Mouse (Mus musculus): ENCODE results near the gene Rnf121. TPM values are rescaled to one million over a fixed set of nuclear protein-coding genes. Genes with fewer than 3 reads are reported as not detected.
A peak's percentile ranks its signal among the peaks of the same experiment; 100 is the strongest.

Rnf121 gene
- total and polyA plus RNA-seq, 2 experiments from 2014 or later = 23.8 to 28.8 TPM

- H3K4me2 ChIP-seq (ENCODE audit: low read depth, low read length) = no peak overlapping the region
- ATAC-seq (no peak), DNase-seq (ENCODE audit: low spot score) (no peak)
- no peak overlapping the region for H3K27ac ChIP-seq
- TF ChIP-seq CTCF (IDR thresholded peaks at IDR 0.05; ENCODE audit: low read depth) = no peak
- 85% methylated on average over 4 of the region's 4 CpGs for WGBS
- H3K4me3 ChIP-seq (ENCODE audit: low read length) = no peak overlapping the region
- no peaks in the 10 kb centered on the region for H3K27me3 ChIP-seq (ENCODE audit: insufficient read depth, low read length)
- no peaks in the 10 kb centered on the region for H3K4me1 ChIP-seq (ENCODE audit: insufficient read depth, low read length)
- peaks cover 18% of the 10 kb centered on the region for H3K36me3 ChIP-seq (ENCODE audit: insufficient read depth, low read length)
- no peak overlapping the region for H3K9ac ChIP-seq (replicated peaks; ENCODE audit: low read length)
- no peaks in the 10 kb centered on the region for H3K9me3 ChIP-seq (ENCODE audit: low read length)
Observed at GRCm38 (mm10) chr7:102087336-102087735, 22.1 kb upstream of the Rnf121 start.

- no peak overlapping the region for H3K9ac ChIP-seq (replicated peaks; ENCODE audit: low read length)
- WGBS = 91% methylated on average over 26 of the region's 26 CpGs
- no peaks in the 10 kb centered on the region for H3K9me3 ChIP-seq (ENCODE audit: low read length)
- no peak for ATAC-seq
- H3K4me2 ChIP-seq (ENCODE audit: low read depth, low read length) = no peak overlapping the region
- H3K4me1 ChIP-seq (ENCODE audit: insufficient read depth, low read length) = no peaks in the 10 kb centered on the region
- no peak overlapping the region for H3K4me3 ChIP-seq (ENCODE audit: low read length)
- H3K27ac ChIP-seq = no peak overlapping the region
- H3K36me3 ChIP-seq (ENCODE audit: insufficient read depth, low read length) = peaks cover 40% of the 10 kb centered on the region
- no peak for TF ChIP-seq CTCF (IDR thresholded peaks at IDR 0.05; ENCODE audit: low read depth)
- H3K27me3 ChIP-seq (ENCODE audit: insufficient read depth, low read length) = no peaks in the 10 kb centered on the region
- DNase-seq (ENCODE audit: low spot score) = no peak
Observed at GRCm38 (mm10) chr7:102084041-102084696, 18.9 kb upstream of the Rnf121 start.

GRCm38 (mm10) chr7:102082816-102083215 lies 17.5 kb upstream of the Rnf121 start, which contains the start of gene Trpc2:
Gene Trpc2 (plus strand): TSS chr7:102083116.
- 77% methylated on average over 5 of the region's 5 CpGs for WGBS
- H3K27me3 ChIP-seq (ENCODE audit: insufficient read depth, low read length) = no peaks in the 10 kb centered on the region
- no peak for ATAC-seq

GRCm38 (mm10) chr7:102081784-102082183 lies 16.5 kb upstream of the Rnf121 start:
- no peak for DNase-seq (ENCODE audit: low spot score)
- no peaks in the 10 kb centered on the region for H3K4me1 ChIP-seq (ENCODE audit: insufficient read depth, low read length)
- TF ChIP-seq CTCF (IDR thresholded peaks at IDR 0.05; ENCODE audit: low read depth) = no peak
- no peaks in the 10 kb centered on the region for H3K27me3 ChIP-seq (ENCODE audit: insufficient read depth, low read length)
- H3K27ac ChIP-seq = no peak overlapping the region
- H3K4me3 ChIP-seq (ENCODE audit: low read length) = no peak overlapping the region
- no peaks in the 10 kb centered on the region for H3K9me3 ChIP-seq (ENCODE audit: low read length)
- peaks cover 52% of the 10 kb centered on the region for H3K36me3 ChIP-seq (ENCODE audit: insufficient read depth, low read length)
- H3K4me2 ChIP-seq (ENCODE audit: low read depth, low read length) = no peak overlapping the region
- 93% methylated on average over 5 of the region's 5 CpGs for WGBS
- H3K9ac ChIP-seq (replicated peaks; ENCODE audit: low read length) = no peak overlapping the region
- no peak for ATAC-seq

More at GRCm38 (mm10) chr7:102082816-102083215, 17.5 kb upstream of the Rnf121 start, which contains the start of gene Trpc2:
- H3K4me1 ChIP-seq (ENCODE audit: insufficient read depth, low read length) = no peaks in the 10 kb centered on the region
- H3K4me3 ChIP-seq (ENCODE audit: low read length) = no peak within 1 kb of the TSS
- TF ChIP-seq CTCF (IDR thresholded peaks at IDR 0.05; ENCODE audit: low read depth) = no peak
- H3K9ac ChIP-seq (replicated peaks; ENCODE audit: low read length) = no peak within 1 kb of the TSS
- H3K36me3 ChIP-seq (ENCODE audit: insufficient read depth, low read length) = peaks cover 47% of the 10 kb centered on the region
- H3K9me3 ChIP-seq (ENCODE audit: low read length) = no peaks in the 10 kb centered on the region
- no peak within 1 kb of the TSS for H3K27ac ChIP-seq
- DNase-seq (ENCODE audit: low spot score) = no peak
- no peak within 1 kb of the TSS for H3K4me2 ChIP-seq (ENCODE audit: low read depth, low read length)

DNA sequence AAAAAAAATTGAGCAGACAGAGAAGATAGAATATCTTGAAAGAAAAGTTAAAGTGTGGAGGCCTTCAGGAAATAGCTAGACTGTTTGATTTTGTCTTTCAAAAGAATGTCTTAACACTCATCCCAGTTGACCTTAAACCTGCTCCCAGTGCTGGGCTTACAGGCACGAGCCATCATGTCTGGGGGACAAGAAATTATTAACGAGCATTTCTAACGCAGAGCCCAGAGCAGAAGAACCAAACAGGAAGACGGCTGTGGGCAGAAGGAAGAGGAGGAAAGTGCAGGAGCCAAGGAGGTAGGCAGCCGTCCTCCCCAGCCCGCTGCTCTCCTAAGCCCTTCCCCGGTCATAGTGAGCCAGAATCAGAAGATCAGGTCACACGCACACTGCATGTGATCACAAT lies 15.0 kb upstream of the Rnf121 start:
- no peak overlapping the region for H3K9ac ChIP-seq (replicated peaks; ENCODE audit: low read length)
- peaks cover 60% of the 10 kb centered on the region for H3K36me3 ChIP-seq (ENCODE audit: insufficient read depth, low read length)
- no peak for ATAC-seq

GRCm38 (mm10) chr7:102078517-102078916 lies 13.2 kb upstream of the Rnf121 start:
- peak; percentile 79 for TF ChIP-seq CTCF (IDR thresholded peaks at IDR 0.05; ENCODE audit: low read depth)
- H3K9me3 ChIP-seq (ENCODE audit: low read length) = no peaks in the 10 kb centered on the region
- peaks cover 58% of the 10 kb centered on the region for H3K36me3 ChIP-seq (ENCODE audit: insufficient read depth, low read length)
- H3K9ac ChIP-seq (replicated peaks; ENCODE audit: low read length) = no peak overlapping the region
- H3K4me2 ChIP-seq (ENCODE audit: low read depth, low read length) = no peak overlapping the region
- no peaks in the 10 kb centered on the region for H3K4me1 ChIP-seq (ENCODE audit: insufficient read depth, low read length)
- peak; percentile 72; the same call in 1 of the 2 replicates for ATAC-seq
- peak; percentile 62 for DNase-seq (ENCODE audit: low spot score)
- H3K4me3 ChIP-seq (ENCODE audit: low read length) = no peak overlapping the region
- WGBS = 75% methylated on average over 7 of the region's 7 CpGs
- no peak overlapping the region for H3K27ac ChIP-seq
- H3K27me3 ChIP-seq (ENCODE audit: insufficient read depth, low read length) = no peaks in the 10 kb centered on the region

More for the DNA sequence above, 15.0 kb upstream of the Rnf121 start:
- DNase-seq (ENCODE audit: low spot score) = no peak
- Histone ChIP-seq H3K4me1 (ENCODE audit: insufficient read depth, low read length) (no peaks in the 10 kb centered on the region), H3K4me3 (ENCODE audit: low read length) (no peak overlapping the region), H3K27ac (no peak overlapping the region), H3K4me2 (ENCODE audit: low read depth, low read length) (no peak overlapping the region), H3K9me3 (ENCODE audit: low read length) (no peaks in the 10 kb centered on the region), H3K27me3 (ENCODE audit: insufficient read depth, low read length) (no peaks in the 10 kb centered on the region)
- no peak for TF ChIP-seq CTCF (IDR thresholded peaks at IDR 0.05; ENCODE audit: low read depth)
- WGBS = 90% methylated on average over 8 of the region's 8 CpGs

DNA sequence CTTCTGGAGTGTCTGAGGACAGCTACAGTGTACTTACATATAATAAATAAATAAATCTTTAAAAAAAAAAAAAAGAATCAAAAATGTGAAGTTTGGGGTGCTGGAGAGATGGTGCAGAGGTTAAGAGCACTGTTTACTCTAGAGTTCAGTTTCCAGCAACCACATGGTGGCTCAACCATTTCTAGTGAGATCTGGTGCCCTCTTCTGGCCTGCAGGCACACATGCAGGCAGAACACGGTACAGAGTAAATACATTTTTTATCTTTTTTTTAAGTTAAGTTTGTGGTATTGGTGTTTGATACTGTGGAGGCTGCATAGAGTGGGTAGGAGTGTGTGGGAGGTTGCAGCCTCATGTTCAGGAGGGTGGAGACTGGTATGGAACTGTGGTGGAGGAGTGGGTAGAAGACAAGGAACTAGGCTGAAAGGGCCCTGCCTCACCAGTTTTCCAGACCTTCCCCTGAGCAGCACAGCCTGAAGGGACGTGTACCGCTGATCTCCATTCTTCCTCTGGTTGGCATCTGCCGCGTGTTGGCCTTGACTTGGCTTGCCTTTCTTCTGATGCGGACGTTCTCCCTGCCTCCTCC lies 11.5 kb upstream of the Rnf121 start:
- no peaks in the 10 kb centered on the region for H3K27me3 ChIP-seq (ENCODE audit: insufficient read depth, low read length)
- peak; percentile 42 for DNase-seq (ENCODE audit: low spot score)

More for the DNA sequence above, 11.5 kb upstream of the Rnf121 start:
- Histone ChIP-seq H3K9ac (replicated peaks; ENCODE audit: low read length) (no peak overlapping the region), H3K4me1 (ENCODE audit: insufficient read depth, low read length) (no peaks in the 10 kb centered on the region), H3K27ac (no peak overlapping the region), H3K4me3 (ENCODE audit: low read length) (no peak overlapping the region), H3K36me3 (ENCODE audit: insufficient read depth, low read length) (peaks cover 57% of the 10 kb centered on the region), H3K9me3 (ENCODE audit: low read length) (no peaks in the 10 kb centered on the region), H3K4me2 (ENCODE audit: low read depth, low read length) (no peak overlapping the region)
- peak; percentile 64 for TF ChIP-seq CTCF (IDR thresholded peaks at IDR 0.05; ENCODE audit: low read depth)
- WGBS = 83% methylated on average over 6 of the region's 7 CpGs
- ATAC-seq = 0 out of 2 replicates have a peak, but pooled peaks have one; percentile 15
